Mouse (Mus musculus): ENCODE results near the gene Mtnr1a. TPM values are rescaled to one million over a fixed set of nuclear protein-coding genes. Genes with fewer than 3 reads are reported as not detected.

The Mtnr1a gene
- not detected for total RNA-seq (2021)
- long read RNA-seq, experiment 1, result 0 reads
- long read RNA-seq, experiment 2, result 0 reads

DNA sequence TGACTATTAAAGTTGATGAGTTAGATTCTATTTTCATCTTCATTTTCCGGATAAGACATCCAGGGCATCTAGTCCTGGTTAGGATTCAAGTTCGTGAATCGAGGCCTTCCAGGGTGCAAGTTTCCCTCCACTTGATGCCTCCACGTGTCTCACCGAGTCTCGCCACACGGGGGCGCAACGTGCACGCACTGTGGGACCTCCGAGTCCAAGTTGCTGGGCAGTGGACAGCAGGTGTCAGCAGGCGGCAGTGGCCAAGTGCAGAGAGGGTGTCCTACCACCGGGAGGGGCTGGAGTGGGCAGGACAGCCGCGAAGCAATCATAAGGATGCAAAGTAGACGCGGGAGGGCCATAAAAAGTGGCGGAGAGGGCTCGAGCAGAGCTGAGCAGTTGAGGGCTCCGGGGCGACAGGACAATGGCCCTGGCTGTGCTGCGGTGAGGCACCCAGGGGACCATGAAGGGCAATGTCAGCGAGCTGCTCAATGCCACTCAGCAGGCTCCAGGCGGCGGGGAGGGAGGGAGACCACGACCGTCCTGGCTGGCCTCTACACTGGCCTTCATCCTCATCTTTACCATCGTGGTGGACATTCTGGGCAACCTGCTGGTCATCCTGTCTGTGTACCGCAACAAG lies at the start of gene Mtnr1a:
Gene Mtnr1a (plus strand): TSS at position 379 of the 628 bp plus-strand sequence.
- DNase-seq (ENCODE audit: extremely low spot score in 1 of 2, low spot score in 2 of 2), result peak; percentile 86 to 96
- Histone ChIP-seq H3K27ac (no peak within 1 kb of the TSS), H3K4me3 (peak within 1 kb of the TSS; percentile 20)
- TF ChIP-seq CTCF (IDR thresholded peaks at IDR 0.05), result peak; percentile 98
- intact Hi-C loops (cut with DNase I), result loop anchor here (1.0 to 5.0 kb wide), 3 partner anchors 38 to 288 kb away; no protein-coding TSS in a partner anchor

DNA sequence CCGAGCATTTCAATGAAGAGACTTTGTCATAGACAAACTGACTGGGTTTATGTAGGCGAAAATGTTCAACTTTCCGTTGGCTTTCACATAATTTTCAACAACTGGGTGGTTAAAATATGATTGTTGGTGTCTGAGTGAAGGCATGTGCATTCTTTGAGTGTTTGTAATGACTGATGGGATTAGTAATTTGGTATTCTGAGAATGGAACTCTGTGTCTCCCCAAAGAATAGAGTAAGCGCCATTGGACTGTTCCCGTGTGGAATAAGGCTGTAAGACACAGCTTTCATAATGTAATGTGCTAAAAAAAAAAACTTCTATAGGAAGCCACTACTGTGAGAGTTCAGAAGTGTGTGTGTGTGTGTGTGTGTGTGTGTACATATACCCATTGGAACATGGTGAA lies 49.7 kb upstream of the Mtnr1a start:
- H3K4me3 ChIP-seq, result no peak overlapping the region
- DNase-seq (ENCODE audit: extremely low spot score in 1 of 2, low spot score in 2 of 2), result no peak
- H3K27ac ChIP-seq, result no peak overlapping the region
- intact Hi-C loops (cut with DNase I), result no loop called here
- TF ChIP-seq CTCF (IDR thresholded peaks at IDR 0.05), result no peak

- Histone ChIP-seq H3K4me3 (no peak overlapping the region), H3K27ac (no peak overlapping the region)
- DNase-seq (ENCODE audit: extremely low spot score in 1 of 2, low spot score in 2 of 2), result no peak
- TF ChIP-seq CTCF (IDR thresholded peaks at IDR 0.05), result no peak
- intact Hi-C loops (cut with DNase I), result no loop called here
Observed at GRCm38 (mm10) chr8:45021171-45021570, 47.8 kb upstream of the Mtnr1a start.

- peak overlapping the region; percentile 28; the same call in 1 of the 2 replicates for H3K4me3 ChIP-seq
- intact Hi-C loops (cut with DNase I), result no loop called here
- peak overlapping the region; percentile 51 for H3K27ac ChIP-seq
- no peak for TF ChIP-seq CTCF (IDR thresholded peaks at IDR 0.05)
- DNase-seq (ENCODE audit: extremely low spot score in 1 of 2, low spot score in 2 of 2), result peak; percentile 51 to 59
Observed at GRCm38 (mm10) chr8:45021911-45022665, 46.8 kb upstream of the Mtnr1a start.

DNA sequence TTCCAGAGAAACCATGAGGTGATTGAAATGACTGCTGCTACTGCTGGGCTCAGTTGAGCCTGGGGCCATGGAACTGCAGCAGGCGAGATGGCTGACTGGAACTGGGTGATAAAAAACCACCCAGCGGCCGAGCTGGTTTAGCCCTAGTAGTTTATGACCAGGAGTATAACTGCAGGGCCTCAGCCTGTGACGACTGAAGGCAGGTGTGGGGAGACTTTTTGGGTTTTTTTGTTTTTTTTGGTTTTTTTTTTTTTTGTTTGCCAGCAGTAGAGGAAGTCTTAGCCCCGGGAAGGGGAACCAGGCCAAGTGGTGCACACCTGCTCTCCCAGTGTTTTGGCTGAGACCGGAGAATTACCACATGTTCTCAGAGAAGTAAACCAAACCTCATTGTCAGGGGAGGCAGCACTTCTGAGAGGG lies 40.8 kb upstream of the Mtnr1a start:
- intact Hi-C loops (cut with DNase I), result no loop called here
- peak in 1 of 2 experiments; percentile 7 for DNase-seq (ENCODE audit: extremely low spot score in 1 of 2, low spot score in 2 of 2)
- no peak for TF ChIP-seq CTCF (IDR thresholded peaks at IDR 0.05)
- H3K27ac ChIP-seq, result no peak overlapping the region
- H3K4me3 ChIP-seq, result no peak overlapping the region

- no peak overlapping the region for H3K4me3 ChIP-seq
- intact Hi-C loops (cut with DNase I), result no loop called here
- no peak for DNase-seq (ENCODE audit: extremely low spot score in 1 of 2, low spot score in 2 of 2)
- no peak overlapping the region for H3K27ac ChIP-seq
- TF ChIP-seq CTCF (IDR thresholded peaks at IDR 0.05), result no peak
Observed at GRCm38 (mm10) chr8:45038350-45038749, 30.6 kb upstream of the Mtnr1a start.

- Histone ChIP-seq H3K27ac (no peak overlapping the region), H3K4me3 (no peak overlapping the region)
- intact Hi-C loops (cut with DNase I), result no loop called here
- TF ChIP-seq CTCF (IDR thresholded peaks at IDR 0.05), result no peak
- DNase-seq (ENCODE audit: extremely low spot score in 1 of 2, low spot score in 2 of 2), result no peak
Observed at GRCm38 (mm10) chr8:45044160-45044559, 24.8 kb upstream of the Mtnr1a start.

DNA sequence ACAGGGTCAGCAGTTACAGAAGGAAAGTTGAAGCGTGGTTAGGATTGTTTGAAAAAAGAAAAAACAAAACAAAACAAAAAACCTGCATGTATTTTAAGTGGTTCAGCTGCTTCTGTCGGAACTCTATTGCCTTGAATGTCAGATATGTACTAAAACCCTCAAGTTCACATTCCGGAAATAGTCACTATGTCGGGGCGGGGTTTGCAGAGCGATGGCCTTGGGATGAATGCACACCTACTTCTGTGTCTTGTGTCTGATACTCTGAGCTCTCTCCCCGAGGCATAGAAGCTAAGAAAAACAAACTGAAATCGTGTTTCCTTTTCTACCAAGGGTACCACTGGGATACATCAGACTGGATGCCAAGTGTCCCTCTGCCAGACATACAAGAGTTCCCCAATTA lies 18.5 kb upstream of the Mtnr1a start:
- intact Hi-C loops (cut with DNase I), result loop anchor here (5.0 kb wide), 1 partner anchor 187 kb away; no protein-coding TSS in a partner anchor

GRCm38 (mm10) chr8:45051236-45051635 lies 17.7 kb upstream of the Mtnr1a start:
- Histone ChIP-seq H3K27ac (no peak overlapping the region), H3K4me3 (no peak overlapping the region)
- no peak for TF ChIP-seq CTCF (IDR thresholded peaks at IDR 0.05)
- intact Hi-C loops (cut with DNase I), result loop anchor here (5.0 kb wide), 1 partner anchor 186 kb away; no protein-coding TSS in a partner anchor
- DNase-seq (ENCODE audit: extremely low spot score in 1 of 2, low spot score in 2 of 2), result no peak

More for the DNA sequence above, 18.5 kb upstream of the Mtnr1a start:
- Histone ChIP-seq H3K27ac (no peak overlapping the region), H3K4me3 (no peak overlapping the region)
- no peak for TF ChIP-seq CTCF (IDR thresholded peaks at IDR 0.05)
- DNase-seq (ENCODE audit: extremely low spot score in 1 of 2, low spot score in 2 of 2), result no peak

DNA sequence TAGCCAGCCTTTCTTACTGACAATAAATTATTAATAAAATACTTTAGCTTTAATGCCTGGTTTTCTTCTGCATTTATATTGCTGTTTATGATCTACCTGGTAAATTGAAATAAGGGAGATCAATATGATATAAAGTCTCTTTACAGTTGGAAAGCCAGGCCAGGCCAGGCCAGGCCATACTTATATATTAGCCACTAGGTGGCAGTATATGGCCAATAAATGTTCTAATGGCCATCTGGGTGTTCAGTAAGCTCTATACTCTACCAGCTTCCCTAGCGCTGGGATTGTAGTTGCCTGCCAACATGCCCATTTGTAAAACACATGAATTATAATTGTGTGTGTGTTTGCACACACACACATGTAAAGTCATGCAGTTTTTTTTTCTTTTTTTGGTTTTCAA lies 16.7 kb upstream of the Mtnr1a start:
- Histone ChIP-seq H3K4me3 (no peak overlapping the region), H3K27ac (no peak overlapping the region)
- intact Hi-C loops (cut with DNase I), result loop anchor here (5.0 kb wide), 1 partner anchor 185 kb away; no protein-coding TSS in a partner anchor
- TF ChIP-seq CTCF (IDR thresholded peaks at IDR 0.05), result peak; percentile 53
- DNase-seq (ENCODE audit: extremely low spot score in 1 of 2, low spot score in 2 of 2), result no peak

GRCm38 (mm10) chr8:45052618-45053017 lies 16.3 kb upstream of the Mtnr1a start:
- H3K4me3 ChIP-seq, result no peak overlapping the region
- intact Hi-C loops (cut with DNase I), result loop anchor here (5.0 kb wide), 1 partner anchor 185 kb away; no protein-coding TSS in a partner anchor

GRCm38 (mm10) chr8:45055500-45055899 lies 13.4 kb upstream of the Mtnr1a start:
- DNase-seq (ENCODE audit: extremely low spot score in 1 of 2, low spot score in 2 of 2), result no peak
- no peak overlapping the region for H3K27ac ChIP-seq
- intact Hi-C loops (cut with DNase I), result no loop called here
- H3K4me3 ChIP-seq, result no peak overlapping the region
- peak; percentile 4; the same call in 1 of the 2 replicates for TF ChIP-seq CTCF (IDR thresholded peaks at IDR 0.05)

More at GRCm38 (mm10) chr8:45052618-45053017, 16.3 kb upstream of the Mtnr1a start:
- H3K27ac ChIP-seq, result no peak overlapping the region
- DNase-seq (ENCODE audit: extremely low spot score in 1 of 2, low spot score in 2 of 2), result no peak
- TF ChIP-seq CTCF (IDR thresholded peaks at IDR 0.05), result no peak
